Mouse (Mus musculus): ENCODE data around the gene Tomm20l. TPM values are rescaled to one million over a fixed set of nuclear protein-coding genes. Genes with fewer than 3 reads are reported as not detected.

Gene Tomm20l
- not detected in 2 replicates for polyA plus RNA-seq (2015; fragmentation: Nextera tagmentation; extraction: Ambion mirVana)

DNA sequence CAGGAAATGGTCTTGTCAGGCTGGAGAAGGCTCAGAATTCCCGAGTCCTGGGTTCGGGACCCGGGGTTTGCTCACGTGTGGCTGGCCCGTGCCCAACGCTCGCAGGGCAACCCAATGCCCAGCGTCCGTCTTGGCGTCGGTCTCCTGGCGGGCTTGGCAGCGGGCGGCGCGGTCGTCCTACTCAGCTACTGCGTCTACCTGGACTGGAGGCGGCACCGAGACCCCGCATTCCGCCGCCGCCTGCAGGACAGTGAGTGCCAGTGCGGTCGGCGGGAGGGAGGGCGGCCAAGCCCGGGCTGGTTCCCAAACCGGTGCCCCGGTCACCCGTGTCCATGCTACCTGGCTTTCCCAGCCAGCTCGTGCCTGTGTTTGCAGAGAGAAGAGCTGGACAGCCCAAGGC is at the start of gene Tomm20l:
Gene Tomm20l (plus strand): TSS at position 98 of the 400 bp plus-strand sequence.

DNA sequence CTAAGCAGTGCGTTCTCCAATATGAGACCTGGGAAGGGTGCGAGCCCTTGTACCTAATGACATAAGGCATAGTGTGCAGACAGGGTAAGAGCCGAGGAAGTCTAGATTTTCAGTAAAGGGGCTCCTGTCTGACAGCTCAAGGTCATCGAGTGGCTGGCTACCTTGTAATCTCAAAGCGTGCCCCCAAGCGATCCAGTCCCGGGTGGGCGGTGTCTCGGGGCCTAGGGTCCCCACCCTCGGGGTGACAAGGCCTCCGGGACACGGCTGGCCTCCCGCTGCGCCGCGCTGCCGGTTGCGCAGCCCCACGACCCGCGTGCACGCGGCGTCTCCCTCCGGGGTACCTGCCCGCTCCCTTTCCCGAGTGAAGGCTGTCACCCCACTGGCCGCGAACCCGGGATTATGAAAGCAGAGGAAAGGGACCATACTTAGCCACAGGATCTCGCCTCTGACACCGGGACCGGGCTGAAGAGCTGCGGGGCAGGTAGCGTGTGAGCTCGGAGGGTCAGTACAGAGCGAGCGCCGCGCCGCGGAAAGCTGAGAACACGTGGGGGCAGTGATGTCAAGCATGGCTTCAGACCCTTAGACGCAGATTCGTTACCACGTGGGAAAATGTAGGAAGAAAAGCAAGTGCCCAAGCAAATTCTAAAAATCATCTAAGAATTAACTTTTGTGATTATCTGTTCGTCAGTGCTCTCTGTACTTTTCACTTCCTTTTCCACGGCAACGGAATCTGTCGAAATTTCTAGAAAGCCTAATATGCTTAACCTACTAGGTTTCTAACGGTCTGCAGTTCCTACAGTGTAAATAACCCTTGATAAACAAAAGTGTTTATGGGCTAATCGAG is 25.1 kb downstream of the Tomm20l start, which contains the start of the genes Timm9 and 2700049A03Rik:
Gene Timm9 (minus strand): TSS at position 555 of the 844 bp plus-strand sequence.
Gene 2700049A03Rik (plus strand): TSS at position 719 of the 844 bp plus-strand sequence.

Other genes with a start within 250 kb of the Tomm20l start
- gene Actr10, start 173.6 kb upstream of the Tomm20l start, polyA plus RNA-seq (2015; fragmentation: Nextera tagmentation; extraction: Ambion mirVana): 131 and 138 TPM in 2 replicates
- gene Psma3, start 136.8 kb upstream of the Tomm20l start, polyA plus RNA-seq (2015; fragmentation: Nextera tagmentation; extraction: Ambion mirVana): 422 and 425 TPM in 2 replicates
- 39.8 and 44.3 TPM in 2 replicates for gene Arid4a, start 95.4 kb upstream of the Tomm20l start, polyA plus RNA-seq (2015; fragmentation: Nextera tagmentation; extraction: Ambion mirVana)
- 56.6 and 61.5 TPM in 2 replicates for gene Timm9, start 25.3 kb downstream of the Tomm20l start, polyA plus RNA-seq (2015; fragmentation: Nextera tagmentation; extraction: Ambion mirVana)
- gene 2700049A03Rik, start 25.4 kb downstream of the Tomm20l start, polyA plus RNA-seq (2015; fragmentation: Nextera tagmentation; extraction: Ambion mirVana): 7.2 and 7.7 TPM in 2 replicates
- gene Dact1, start 198.5 kb downstream of the Tomm20l start, polyA plus RNA-seq (2015; fragmentation: Nextera tagmentation; extraction: Ambion mirVana): 1.4 and 2.5 TPM in 2 replicates

All from spleen, postnatal 0 days (tissue).